Mouse (Mus musculus): Measurements from ENCODE around the gene Urad.

Urad gene

DNA sequence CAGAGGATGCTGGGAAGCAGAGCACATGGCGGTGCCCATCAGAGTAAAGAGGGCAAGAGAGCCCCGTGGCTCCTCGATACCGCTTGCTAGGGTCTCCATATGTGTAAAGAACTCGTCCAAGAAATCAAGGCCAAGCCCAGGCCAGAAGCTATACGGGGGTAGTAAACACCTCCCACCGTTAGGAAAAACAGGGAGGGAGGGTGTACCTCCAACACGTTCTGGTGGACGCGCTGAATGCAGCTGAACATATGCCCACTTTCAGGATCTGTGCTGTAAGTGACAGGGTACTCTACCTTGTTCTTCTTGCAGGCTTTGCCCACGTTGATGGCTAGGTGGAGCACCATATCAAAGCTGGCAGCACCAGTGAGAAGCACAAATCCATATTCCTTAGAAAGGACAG lies 3.7 kb upstream of the Urad start:
- no peak for DNase-seq (ENCODE audit: low spot score)

DNA sequence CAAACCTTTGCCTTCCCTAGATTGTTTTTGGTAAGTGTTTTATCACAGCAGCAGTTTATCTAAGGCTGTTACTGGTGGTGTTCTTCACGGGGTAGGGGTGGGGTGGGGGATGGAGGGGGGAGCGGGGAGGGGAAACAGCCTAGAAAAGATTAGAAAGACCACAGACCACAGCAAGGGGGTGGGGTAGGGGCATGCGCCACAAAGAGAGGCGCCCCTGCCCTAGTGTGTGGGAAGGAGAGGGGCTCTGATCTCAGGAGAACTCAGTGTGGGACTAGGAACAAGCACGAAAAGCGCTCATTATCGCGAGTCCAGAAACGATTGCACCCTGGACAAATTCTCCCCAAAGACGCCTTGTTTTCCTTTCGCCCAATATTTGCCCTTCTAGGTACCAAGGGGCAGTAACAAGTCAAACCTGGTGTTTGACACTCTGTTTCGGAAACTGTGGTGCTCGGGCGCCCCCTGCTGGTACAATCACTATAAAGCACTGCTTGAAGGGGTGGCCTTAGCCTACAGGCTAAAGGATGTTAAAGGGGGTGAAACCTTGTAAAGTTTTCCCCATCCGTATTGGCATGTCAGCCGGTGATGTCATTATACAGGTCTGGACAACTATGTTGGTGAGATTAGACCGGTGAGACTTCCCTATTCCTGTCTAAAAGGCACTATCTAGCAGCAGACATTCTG lies 1.1 kb upstream of the Urad start:
- DNase-seq (ENCODE audit: low spot score): peak; percentile 78

DNA sequence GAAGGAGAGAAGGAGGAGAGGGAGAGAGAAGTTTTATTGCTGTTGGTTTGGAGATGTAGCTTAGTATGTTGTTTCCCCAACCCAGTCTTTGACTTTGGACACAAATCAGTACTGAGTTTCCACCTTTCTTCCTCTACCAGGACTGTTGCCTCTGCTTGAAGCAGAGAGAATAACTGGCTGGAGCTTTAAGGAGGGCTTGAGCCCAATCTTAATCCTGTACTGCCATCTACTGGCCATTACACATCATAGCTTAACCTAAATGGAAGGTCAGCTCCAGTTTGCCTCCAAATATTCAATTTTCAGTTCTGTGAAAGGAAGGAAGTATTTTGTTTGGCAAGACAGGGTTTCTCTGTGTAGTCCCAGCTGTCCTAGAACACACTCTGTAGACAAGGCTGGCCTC lies 2.6 kb downstream of the Urad start:
- DNase-seq (ENCODE audit: low spot score): no peak

GRCm38 (mm10) chr5:147317991-147318390 lies 4.2 kb downstream of the Urad start:
- DNase-seq (ENCODE audit: low spot score): no peak

DNA sequence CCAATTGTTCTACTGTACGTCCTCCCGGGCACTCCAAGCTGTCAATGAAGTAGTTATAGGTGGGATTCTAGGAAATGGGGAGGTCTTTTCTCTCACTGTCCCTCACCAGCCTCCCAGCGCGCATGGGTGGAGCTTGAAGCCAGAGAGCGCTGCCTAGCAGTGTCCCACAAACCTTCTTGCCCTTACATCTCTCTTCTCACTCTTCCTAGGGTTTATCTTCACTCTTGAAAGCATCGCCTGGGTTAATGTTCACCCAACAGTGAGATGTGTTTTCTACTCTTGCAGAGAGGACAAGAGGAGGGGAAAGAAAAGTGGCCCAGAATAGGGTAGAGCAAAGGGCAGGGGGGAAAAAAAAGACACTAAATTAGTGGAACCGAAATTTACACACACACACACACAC lies 4.9 kb downstream of the Urad start:
- DNase-seq (ENCODE audit: low spot score): no peak

DNA sequence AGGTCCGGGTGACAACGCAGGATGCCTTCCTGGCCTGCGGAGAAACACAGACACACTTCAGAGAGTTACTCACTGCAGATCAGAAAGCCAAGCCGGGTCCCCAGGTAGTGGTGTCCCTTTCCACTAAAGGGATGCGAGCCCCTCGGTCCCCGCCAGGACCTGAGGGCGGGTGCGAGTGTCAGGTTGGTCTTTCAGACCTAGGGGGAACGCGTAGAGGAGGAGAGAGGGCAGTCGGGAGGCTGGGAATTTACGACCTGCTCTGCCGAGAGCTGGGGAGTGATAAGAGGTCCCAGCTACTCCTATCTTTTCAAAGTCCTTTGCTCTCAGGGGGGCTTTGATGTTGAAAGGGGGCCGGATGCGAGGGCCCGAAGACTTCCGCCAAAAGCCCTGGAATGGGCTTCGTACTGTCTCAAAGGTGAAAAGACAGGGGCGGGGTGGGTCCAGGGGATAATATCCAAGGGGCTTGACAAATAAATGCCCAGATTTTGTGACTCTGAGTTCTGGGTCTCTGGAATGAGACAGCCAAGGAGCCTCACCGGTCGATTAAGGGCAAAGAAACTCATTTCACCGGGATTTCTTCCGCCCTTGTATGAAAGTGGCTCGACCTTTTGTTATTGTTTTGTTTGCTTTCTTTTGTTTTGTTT lies 6.7 kb downstream of the Urad start:
- no peak for DNase-seq (ENCODE audit: low spot score)

GRCm38 (mm10) chr5:147314646-147315431 lies 7.4 kb downstream of the Urad start:
- no peak for DNase-seq (ENCODE audit: low spot score)

GRCm38 (mm10) chr5:147312830-147313685 lies 9.2 kb downstream of the Urad start:
- DNase-seq (ENCODE audit: low spot score): no peak

DNA sequence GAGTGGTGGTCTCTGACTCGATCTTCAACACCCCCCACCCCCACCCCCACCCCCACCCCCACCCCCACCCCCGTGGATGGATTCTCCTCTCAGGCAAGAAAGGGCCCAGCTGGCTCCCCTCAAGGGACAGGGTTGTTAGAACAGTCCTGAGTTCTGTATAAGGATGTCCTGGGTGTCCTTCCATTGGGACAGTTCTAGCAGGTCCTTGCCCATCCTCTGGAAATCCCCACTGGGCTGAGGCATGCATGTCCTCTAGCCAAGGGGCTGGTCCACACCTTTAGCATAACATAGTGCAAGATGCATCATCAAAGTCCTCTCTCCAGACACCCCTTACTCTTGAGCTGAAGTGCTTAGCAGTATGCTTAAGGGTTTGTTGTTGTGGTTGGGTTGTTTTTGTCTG lies 12.5 kb downstream of the Urad start:
- DNase-seq (ENCODE audit: low spot score): no peak

GRCm38 (mm10) chr5:147308451-147308850 lies 13.8 kb downstream of the Urad start:
- DNase-seq (ENCODE audit: low spot score): no peak

DNA sequence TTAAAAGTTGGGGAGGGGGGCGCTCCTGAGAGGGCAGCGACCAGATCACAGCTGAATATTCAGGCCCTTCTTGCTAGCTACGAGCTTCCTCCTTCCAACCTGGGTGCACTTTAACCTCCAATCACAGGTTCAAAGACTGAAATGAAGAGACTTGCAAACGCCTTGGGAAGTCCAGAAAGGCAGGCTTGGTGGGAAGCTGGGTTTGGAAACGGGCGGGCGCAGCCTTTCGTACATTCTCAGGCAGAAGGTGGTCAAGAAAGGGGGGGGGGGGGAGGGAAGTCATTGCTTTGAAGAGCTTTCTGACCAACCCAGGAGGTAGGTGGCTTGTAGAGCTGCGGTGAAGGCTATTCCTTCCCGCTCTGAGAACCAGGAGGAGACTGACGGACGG lies 14.8 kb downstream of the Urad start:
- no peak for DNase-seq (ENCODE audit: low spot score)

- DNase-seq (ENCODE audit: low spot score): no peak
Measured at GRCm38 (mm10) chr5:147306638-147307397, 15.4 kb downstream of the Urad start, which contains the start of gene Cdx2. Gene Cdx2 (minus strand): TSS chr5:147307270.

GRCm38 (mm10) chr5:147305856-147306637 lies 16.2 kb downstream of the Urad start:
- DNase-seq (ENCODE audit: low spot score): no peak

- DNase-seq (ENCODE audit: low spot score): no peak
Measured at GRCm38 (mm10) chr5:147305166-147305565, 17.1 kb downstream of the Urad start.

- no peak for DNase-seq (ENCODE audit: low spot score)
Measured at GRCm38 (mm10) chr5:147304276-147305155, 17.7 kb downstream of the Urad start.

GRCm38 (mm10) chr5:147302746-147303400 lies 19.4 kb downstream of the Urad start:
- no peak for DNase-seq (ENCODE audit: low spot score)

- no peak for DNase-seq (ENCODE audit: low spot score)
Measured at GRCm38 (mm10) chr5:147302141-147302540, 20.1 kb downstream of the Urad start.

DNA sequence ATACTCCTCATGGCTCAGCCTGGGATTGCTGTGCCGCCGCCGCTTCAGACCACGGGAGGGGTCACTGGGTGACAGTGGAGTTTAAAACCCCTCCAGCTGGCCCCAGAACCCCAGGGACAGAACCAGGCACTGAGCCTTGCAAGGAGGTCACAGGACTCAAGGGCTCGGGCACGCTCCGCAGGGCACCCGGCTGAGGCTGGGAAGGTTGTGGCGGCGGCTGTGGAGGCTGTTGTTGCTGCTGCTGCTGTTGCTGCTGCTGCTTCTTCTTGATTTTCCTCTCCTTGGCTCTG lies 20.5 kb downstream of the Urad start:
- DNase-seq (ENCODE audit: low spot score): no peak

Measured in urinary bladder, postnatal 25 days (tissue).